Mouse (Mus musculus): ENCODE data around the gene 1700088E04Rik. TPM values are rescaled to one million over a fixed set of nuclear protein-coding genes. Genes with fewer than 3 reads are reported as not detected.

Gene 1700088E04Rik
- 0.99 TPM for polyA plus RNA-seq (2017; shearing (Covaris generic))

GRCm38 (mm10) chr15:79140866-79141565 is at the start of gene 1700088E04Rik, which contains the start of gene Polr2f:
Gene 1700088E04Rik (minus strand): TSS chr15:79141253.
Gene Polr2f (plus strand): TSS chr15:79141009.

GRCm38 (mm10) chr15:79165140-79165539 is 24.1 kb upstream of the 1700088E04Rik start, which contains the start of gene Sox10:
Gene Sox10 (minus strand): TSS chr15:79165240.

GRCm38 (mm10) chr15:79108421-79109320 is 32.4 kb downstream of the 1700088E04Rik start, which contains the start of gene Micall1:
Gene Micall1 (plus strand): TSS chr15:79108898.

Other genes starting within 250 kb of the 1700088E04Rik start
- gene Gm49510, start 241.6 kb downstream of the 1700088E04Rik start, polyA plus RNA-seq (2017; shearing (Covaris generic)), result 1.9 TPM
- gene Sh3bp1, start 241.5 kb downstream of the 1700088E04Rik start, polyA plus RNA-seq (2017; shearing (Covaris generic)), result 128 TPM
- 11.9 TPM for gene Pdxp, start 227.3 kb downstream of the 1700088E04Rik start, polyA plus RNA-seq (2017; shearing (Covaris generic))
- gene Lgals1, start 214.5 kb downstream of the 1700088E04Rik start, polyA plus RNA-seq (2017; shearing (Covaris generic)), result 398 TPM
- gene Nol12, start 206.3 kb downstream of the 1700088E04Rik start, polyA plus RNA-seq (2017; shearing (Covaris generic)), result 25.1 TPM
- gene Triobp, start 193.5 kb downstream of the 1700088E04Rik start, polyA plus RNA-seq (2017; shearing (Covaris generic)), result 51.9 TPM
- 34.2 TPM for gene H1f0, start 112.8 kb downstream of the 1700088E04Rik start, polyA plus RNA-seq (2017; shearing (Covaris generic))
- not detected for gene Galr3, start 99.4 kb downstream of the 1700088E04Rik start, polyA plus RNA-seq (2017; shearing (Covaris generic))
- gene Ankrd54, start 78.4 kb downstream of the 1700088E04Rik start, polyA plus RNA-seq (2017; shearing (Covaris generic)), result 41.2 TPM
- gene Eif3l, start 66.1 kb downstream of the 1700088E04Rik start, polyA plus RNA-seq (2017; shearing (Covaris generic)), result 99.7 TPM
- 30.7 TPM for gene Micall1, start 32.4 kb downstream of the 1700088E04Rik start, polyA plus RNA-seq (2017; shearing (Covaris generic))
- 82.3 TPM for gene Polr2f, start 244 bp downstream of the 1700088E04Rik start, polyA plus RNA-seq (2017; shearing (Covaris generic))
- gene Sox10, start 24.0 kb upstream of the 1700088E04Rik start, polyA plus RNA-seq (2017; shearing (Covaris generic)), result 0.17 TPM
- gene Pick1, start 87.9 kb upstream of the 1700088E04Rik start, polyA plus RNA-seq (2017; shearing (Covaris generic)), result 32.2 TPM
- gene Gm49486, start 88.1 kb upstream of the 1700088E04Rik start, polyA plus RNA-seq (2017; shearing (Covaris generic)), result not detected
- gene Slc16a8, start 113.5 kb upstream of the 1700088E04Rik start, polyA plus RNA-seq (2017; shearing (Covaris generic)), result not detected
- gene Baiap2l2, start 144.3 kb upstream of the 1700088E04Rik start, polyA plus RNA-seq (2017; shearing (Covaris generic)), result 1.4 TPM
- gene Pla2g6, start 187.1 kb upstream of the 1700088E04Rik start, polyA plus RNA-seq (2017; shearing (Covaris generic)), result 15.6 TPM
- gene Maff, start 205.4 kb upstream of the 1700088E04Rik start, polyA plus RNA-seq (2017; shearing (Covaris generic)), result 111 TPM

Measured in effector memory CD4-positive, alpha-beta T cell, adult 5 months (primary cell).